Mouse (Mus musculus) kidney, adult 9 months (tissue): ENCODE measurements around the gene Kctd19.
A peak's percentile ranks its signal among the peaks of the same experiment; 100 is the strongest.

Experiments
- DNase-seq: peaks from one replicate; pipeline ENCODE4 v3.0.0; 2022

Gene Kctd19

GRCm38 (mm10) chr8:105419800-105420199 lies 6.5 kb upstream of the Kctd19 start:
- no peak for DNase-seq

GRCm38 (mm10) chr8:105418992-105419391 lies 5.7 kb upstream of the Kctd19 start:
- no peak for DNase-seq

GRCm38 (mm10) chr8:105409947-105410346 lies 3.4 kb downstream of the Kctd19 start:
- no peak for DNase-seq

GRCm38 (mm10) chr8:105408331-105408730 lies 5.0 kb downstream of the Kctd19 start:
- DNase-seq = no peak

GRCm38 (mm10) chr8:105406416-105406815 lies 6.9 kb downstream of the Kctd19 start:
- DNase-seq = no peak

GRCm38 (mm10) chr8:105404496-105404895 lies 8.8 kb downstream of the Kctd19 start:
- DNase-seq = no peak

- no peak for DNase-seq
These were observed 9.8 kb downstream of the Kctd19 start for GRCm38 (mm10) chr8:105403467-105403866.

GRCm38 (mm10) chr8:105400016-105400415 lies 13.3 kb downstream of the Kctd19 start:
- no peak for DNase-seq

GRCm38 (mm10) chr8:105397747-105398146 lies 15.6 kb downstream of the Kctd19 start:
- DNase-seq = peak; percentile 78

GRCm38 (mm10) chr8:105393915-105394314 lies 19.4 kb downstream of the Kctd19 start:
- DNase-seq = no peak

- no peak for DNase-seq
These were observed 20.1 kb downstream of the Kctd19 start for GRCm38 (mm10) chr8:105393089-105393787.

GRCm38 (mm10) chr8:105389096-105389495 lies 24.2 kb downstream of the Kctd19 start:
- no peak for DNase-seq

GRCm38 (mm10) chr8:105387151-105387550 lies 26.2 kb downstream of the Kctd19 start:
- peak; percentile 60 for DNase-seq

- no peak for DNase-seq
These were observed 29.2 kb downstream of the Kctd19 start for GRCm38 (mm10) chr8:105384070-105384469.

- DNase-seq = no peak
These were observed 33.0 kb downstream of the Kctd19 start for GRCm38 (mm10) chr8:105380308-105380707.

GRCm38 (mm10) chr8:105378673-105379072 lies 34.6 kb downstream of the Kctd19 start:
- peak; percentile 65 for DNase-seq

- DNase-seq = no peak
These were observed 38.8 kb downstream of the Kctd19 start for GRCm38 (mm10) chr8:105374513-105374966.

GRCm38 (mm10) chr8:105373032-105373431 lies 40.3 kb downstream of the Kctd19 start, which contains the start of gene Plekhg4:
Gene Plekhg4 (plus strand): TSS chr8:105373274.
- DNase-seq = no peak

GRCm38 (mm10) chr8:105372473-105372872 lies 40.8 kb downstream of the Kctd19 start:
- no peak for DNase-seq

- DNase-seq = no peak
These were observed 46.2 kb downstream of the Kctd19 start for GRCm38 (mm10) chr8:105367107-105367506.

- DNase-seq = peak; percentile 43
These were observed 51.3 kb downstream of the Kctd19 start for GRCm38 (mm10) chr8:105361751-105362702.

GRCm38 (mm10) chr8:105359646-105360045 lies 53.7 kb downstream of the Kctd19 start:
- no peak for DNase-seq

- no peak for DNase-seq
These were observed 54.1 kb downstream of the Kctd19 start for GRCm38 (mm10) chr8:105359208-105359607.

GRCm38 (mm10) chr8:105356681-105357080 lies 56.6 kb downstream of the Kctd19 start:
- DNase-seq = no peak
